Mouse (Mus musculus): ENCODE measurements around the gene Aarsd1.
"Not testable (repeated sequence)": the region's sequence is repeated elsewhere in the genome, so short reads cannot be mapped to it uniquely, and the experiment has no call there.

Gene Aarsd1

DNA sequence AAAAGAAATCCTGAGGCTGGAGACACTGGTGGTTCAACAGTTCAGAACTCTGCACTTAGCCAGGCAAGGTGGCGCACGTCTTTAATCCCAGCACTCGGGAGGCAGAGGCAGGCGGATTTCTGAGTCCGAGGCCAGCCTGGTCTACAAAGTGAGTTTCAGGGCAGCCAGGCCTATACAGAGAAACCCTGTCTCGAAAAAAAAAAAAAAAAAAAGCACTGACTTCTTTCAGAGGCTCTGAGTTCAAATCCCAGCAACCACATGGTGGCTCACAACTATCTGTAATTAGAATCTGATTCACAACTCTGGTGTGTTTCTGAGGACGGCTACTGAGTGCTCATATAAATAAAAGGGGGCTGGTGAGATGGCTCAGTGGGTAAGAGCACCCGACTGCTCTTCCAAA is 29.4 kb upstream of the Aarsd1 start:
- not testable (repeated sequence) for DNase-seq (ENCODE audit: low read depth, low spot score)

DNA sequence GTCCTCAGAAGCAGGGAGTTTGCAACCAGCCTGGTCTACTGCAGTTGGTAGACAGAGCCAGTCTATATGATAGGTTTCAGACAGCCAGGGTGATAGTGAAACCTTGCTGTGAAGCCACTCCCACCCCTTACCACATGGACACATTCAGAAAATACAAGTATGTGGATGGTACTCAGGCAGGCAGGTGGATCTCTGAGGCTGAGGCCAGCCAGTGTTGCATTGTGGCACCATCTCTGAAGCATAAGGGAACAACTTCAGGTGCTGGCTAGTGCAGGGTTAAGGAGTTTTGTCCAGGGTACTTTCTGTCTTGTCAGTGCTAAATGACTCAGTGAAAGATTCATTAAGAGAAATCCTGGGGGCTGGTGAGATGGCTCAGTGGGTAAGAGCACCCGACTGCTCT is 28.9 kb upstream of the Aarsd1 start:
- no peak for DNase-seq (ENCODE audit: low read depth, low spot score)

DNA sequence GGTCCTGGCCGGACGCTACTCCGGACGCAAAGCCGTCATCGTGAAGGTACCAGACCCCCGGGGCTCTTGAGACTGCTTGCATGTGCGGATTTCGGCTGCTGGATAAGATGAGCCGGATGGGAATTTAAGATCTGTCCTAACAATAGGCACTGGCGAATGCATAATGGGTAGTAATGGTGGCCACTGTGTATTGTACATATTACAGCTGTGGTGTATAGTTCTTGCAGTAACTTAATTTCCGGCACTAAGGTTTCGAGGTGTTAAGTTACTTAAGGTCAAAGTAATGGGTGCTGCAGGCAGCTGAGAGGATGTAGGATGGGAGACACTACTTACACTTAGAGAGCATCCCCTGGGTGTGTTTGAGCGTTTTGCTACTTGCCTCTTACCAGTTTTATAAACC is 25.3 kb upstream of the Aarsd1 start:
- DNase-seq (ENCODE audit: low read depth, low spot score): no peak

DNA sequence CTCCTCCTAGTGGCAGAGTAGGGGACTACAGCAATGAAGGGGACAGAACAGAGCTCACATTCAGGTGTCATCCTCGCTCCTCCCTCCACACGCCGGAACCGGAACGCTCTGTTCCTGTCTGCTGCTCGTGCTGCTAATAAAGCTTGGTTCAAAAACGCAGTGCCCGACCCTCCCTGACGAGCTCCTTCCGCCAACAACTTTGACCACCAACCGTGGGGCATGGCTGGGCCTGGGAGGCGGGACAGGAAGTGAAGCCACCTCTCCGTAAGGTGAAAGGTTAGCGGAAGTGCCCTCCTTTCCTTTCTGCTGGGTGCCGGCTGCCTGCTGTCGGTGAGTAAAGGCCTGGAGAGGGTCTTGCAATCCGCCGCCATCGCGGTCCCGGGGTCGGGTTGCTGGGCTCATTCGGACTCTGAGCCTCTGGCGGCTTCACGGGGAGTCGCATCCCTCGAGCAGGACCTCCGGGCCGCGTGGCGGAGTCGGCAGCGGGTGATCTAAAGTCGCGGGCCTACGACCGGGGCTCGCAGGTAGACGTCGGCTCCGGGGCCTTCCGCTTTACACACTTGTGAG is 24.8 kb upstream of the Aarsd1 start, which contains the start of gene Rpl27:
Rpl27 (plus strand) TSS at position 172 of the 567 bp plus-strand sequence.
- DNase-seq (ENCODE audit: low read depth, low spot score): peak; percentile 100

DNA sequence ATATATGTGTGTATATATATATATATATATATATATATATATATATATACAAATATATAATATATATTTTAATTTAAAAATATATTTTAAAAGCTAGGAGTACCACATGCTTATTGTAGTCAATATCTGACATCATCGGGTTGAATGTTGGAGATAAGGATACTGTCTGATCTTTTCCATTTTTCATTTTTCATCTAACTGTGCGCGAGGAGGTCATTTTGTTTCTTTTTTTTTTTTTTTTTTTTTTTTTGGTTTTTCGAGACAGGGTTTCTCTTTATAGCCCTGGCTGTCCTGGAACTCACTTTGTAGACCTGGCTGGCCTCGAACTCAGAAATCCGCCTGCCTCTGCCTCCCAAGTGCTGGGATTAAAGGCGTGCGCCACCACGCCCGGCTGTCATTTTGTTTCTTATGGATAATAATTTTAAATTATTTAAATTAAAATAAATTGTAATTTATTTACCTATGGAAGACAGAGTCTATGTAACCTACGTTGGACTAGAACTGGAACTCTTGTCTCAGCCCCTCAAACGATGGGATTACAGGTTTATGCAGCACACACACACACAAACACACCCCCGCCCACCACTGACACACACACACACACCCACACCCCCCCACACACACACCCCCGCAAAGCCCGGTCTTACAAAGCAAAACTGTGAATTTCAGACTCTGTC is 24.2 kb upstream of the Aarsd1 start:
- DNase-seq (ENCODE audit: low read depth, low spot score): not testable (repeated sequence)

DNA sequence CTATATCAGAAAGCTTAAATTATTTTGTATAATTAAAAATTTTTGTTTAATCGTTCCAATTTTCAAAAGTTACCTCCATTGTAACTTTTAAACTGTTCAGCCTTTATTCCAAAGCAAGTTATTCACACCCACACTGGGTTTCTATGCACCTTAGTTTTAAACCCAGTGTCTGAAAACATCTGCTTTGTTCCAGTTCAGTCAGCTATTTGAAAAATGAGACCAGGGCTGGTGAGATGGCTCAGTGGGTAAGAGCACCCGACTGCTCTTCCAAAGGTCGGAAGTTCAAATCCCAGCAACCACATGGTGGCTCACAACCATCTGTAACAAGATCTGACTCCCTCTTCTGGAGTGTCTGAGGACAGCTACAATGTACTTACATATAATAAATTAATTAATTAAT is 20.6 kb upstream of the Aarsd1 start:
- not testable (repeated sequence) for DNase-seq (ENCODE audit: low read depth, low spot score)

DNA sequence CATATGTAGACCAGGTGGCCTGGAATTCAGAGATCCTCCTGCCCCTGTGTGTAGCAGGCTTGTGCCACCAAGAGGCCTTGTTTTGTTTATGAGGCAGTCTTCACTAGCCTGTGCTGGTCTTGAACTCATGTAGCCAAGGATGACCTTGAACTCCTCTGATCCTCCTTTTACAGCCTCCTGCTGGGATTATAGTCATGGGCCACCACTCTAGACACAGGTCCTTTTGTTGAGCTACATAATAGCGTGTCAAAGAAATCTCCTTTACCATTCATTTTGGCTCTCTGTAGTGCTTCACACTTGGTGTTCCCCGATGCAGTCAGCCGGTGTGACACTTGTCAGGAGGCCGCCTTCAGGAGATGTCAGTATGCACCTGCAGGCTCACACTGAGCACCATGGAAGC is 19.5 kb upstream of the Aarsd1 start:
- DNase-seq (ENCODE audit: low read depth, low spot score): no peak

DNA sequence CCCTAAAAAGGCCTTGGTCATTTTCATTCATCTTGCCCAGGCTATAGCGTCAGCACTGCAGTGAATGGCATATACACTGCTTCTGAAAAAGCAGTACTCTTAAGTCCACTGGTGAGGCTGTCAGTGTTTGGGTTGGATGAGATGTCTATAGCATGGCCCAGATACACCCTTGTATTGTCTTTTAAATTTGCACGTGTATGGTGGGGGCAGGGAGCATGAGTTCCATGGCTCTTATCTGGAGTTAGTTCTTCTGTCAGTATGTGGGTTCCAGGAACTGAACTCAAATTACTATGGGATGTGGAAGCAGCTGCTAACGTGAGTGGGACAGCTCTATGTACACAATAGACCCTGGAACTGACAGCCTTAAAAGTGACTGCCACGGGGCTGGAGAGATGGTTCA is 18.4 kb upstream of the Aarsd1 start:
- no peak for DNase-seq (ENCODE audit: low read depth, low spot score)

DNA sequence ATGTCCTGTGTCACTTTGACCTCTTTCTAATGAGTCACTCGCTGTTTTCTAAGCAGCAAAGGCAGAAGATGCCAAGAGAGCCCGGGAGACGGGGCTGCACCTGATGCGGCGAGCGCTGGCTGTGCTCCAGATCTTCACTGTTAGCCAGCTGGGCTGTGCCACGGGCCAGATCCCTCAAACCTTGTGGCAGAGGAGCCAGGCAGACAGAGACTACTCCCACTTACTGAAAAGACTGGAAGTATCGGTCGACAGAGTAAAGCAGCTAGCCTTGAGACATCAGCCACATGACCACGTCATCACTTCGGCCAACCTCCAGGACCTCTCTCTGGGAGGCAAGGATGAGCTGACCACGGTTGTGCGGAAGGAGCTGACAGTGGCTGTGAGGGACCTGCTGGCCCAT is 16.0 kb upstream of the Aarsd1 start:
- no peak for DNase-seq (ENCODE audit: low read depth, low spot score)

DNA sequence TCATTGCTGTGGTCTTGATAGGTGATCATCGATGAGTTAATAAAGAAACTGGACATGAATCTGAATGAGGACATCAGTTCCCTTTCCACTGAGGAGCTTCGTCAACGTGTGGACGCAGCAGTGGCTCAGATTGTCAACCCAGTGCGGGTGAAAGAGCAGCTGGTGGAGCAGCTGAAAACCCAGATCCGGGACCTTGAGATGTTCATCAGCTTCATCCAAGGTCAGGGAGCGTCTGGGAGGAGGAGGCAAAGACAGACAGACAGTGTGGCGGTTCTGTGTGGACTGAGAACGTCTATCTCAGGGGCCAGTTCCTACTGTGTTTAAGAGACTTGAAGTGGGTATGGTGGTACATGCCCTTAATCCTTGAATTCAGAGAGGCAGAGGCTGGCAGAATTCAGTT is 13.9 kb upstream of the Aarsd1 start:
- DNase-seq (ENCODE audit: low read depth, low spot score): no peak

DNA sequence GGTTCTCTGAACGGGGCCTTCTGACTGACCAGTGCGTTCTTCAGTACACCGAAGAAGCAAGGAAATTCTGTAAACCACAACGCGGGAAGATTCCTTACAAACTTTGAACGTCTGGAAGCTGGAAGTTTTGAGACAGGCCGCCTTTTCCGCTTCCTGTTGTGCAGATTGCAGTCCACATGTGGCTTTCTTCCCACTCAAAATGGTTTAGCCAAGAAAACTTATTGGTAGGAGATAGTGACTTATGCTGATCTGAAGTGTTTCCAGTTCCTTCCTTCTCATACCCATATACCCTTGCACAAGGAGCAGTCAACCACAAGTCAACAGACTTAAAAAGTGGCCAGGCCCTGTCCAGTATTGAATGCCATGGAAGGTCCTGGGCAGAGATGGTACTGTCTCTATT is 8.8 kb upstream of the Aarsd1 start:
- DNase-seq (ENCODE audit: low read depth, low spot score): no peak

DNA sequence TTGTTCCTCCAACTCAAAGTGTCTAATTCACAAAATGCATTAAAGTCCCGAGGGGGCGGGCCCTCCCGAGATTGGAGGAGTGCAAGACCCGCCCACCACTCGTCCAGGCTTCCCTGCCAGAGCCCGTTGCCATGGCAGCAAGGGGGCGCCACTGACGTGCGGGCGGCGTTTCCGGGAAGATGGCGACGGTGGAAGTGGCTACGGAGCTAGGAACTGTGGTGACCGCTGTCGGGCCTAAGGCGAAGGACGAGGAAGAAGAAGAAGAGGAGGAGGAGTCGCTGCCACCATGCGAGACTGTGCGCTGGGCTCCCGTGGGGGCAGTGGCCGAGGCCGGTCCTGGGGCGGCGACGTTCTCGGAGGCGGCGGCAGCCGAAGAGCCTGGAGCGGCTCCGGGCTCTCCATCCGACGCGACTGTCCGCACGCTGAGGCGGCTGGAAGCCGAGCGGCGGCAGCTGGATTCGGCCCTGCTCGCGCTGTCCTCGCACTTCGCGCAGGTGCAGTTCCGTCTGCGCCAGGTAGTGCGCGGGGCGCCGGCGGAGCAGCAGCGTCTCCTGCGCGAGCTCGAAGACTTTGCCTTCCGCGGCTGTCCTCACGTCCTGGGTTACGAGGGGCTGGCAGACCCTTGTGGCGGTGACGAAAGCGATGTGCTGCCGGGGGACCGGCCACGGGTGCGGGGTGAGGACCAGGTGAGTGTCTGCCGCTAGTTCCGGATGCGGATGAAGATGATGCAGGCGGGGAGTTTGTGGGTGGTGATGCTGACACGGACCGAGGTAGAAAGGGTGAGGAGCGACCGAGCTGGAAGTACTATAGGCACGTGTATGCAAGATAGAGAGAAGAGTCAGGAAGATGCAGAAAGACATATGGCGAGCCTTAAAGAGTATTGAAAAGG is 7.8 kb upstream of the Aarsd1 start, which contains the start of the genes Rundc1 and Ptges3l:
Rundc1 (plus strand) TSS at position 161 of the 889 bp plus-strand sequence.
Ptges3l (minus strand) TSS at position 409 of the 889 bp plus-strand sequence.
- peak; percentile 95 for DNase-seq (ENCODE audit: low read depth, low spot score)

DNA sequence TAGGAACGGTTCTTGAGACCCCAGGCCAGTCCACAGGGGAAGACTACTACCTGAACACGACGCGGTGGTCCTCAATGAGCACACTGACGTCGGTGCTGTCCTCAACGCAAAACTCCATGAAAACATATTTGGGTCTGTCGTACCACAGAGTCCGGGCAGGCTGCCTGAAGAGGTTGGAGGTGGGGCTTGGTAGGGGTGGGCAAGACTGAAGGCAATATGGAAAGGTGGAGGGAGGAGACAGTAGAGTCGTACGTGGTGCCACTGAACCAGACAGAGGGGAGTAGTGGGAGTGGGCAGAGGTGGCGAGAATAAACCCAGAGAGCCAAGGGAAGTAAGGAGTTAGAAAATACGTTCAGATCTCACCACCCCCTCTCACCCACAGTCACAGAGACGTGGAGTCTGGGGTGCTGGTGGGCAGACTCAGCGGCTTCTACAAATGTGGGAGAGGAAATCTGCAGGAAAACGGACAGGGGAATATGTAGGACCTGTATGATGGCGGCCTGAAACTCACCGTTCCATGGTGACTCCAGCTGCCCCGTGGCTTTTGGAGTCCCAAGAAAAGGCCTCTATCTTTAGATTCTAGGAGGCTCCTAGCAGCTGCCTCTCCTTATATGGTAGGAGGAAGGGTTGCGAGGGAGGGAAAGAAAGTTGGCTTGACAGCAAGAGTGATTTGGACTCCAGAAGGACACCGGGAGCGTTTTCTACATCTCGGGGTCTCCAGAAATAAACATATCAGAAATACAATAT is 6.9 kb upstream of the Aarsd1 start, which contains the start of gene Gm27029:
Gm27029 (minus strand) TSS at position 692 of the 747 bp plus-strand sequence.
- DNase-seq (ENCODE audit: low read depth, low spot score): no peak

DNA sequence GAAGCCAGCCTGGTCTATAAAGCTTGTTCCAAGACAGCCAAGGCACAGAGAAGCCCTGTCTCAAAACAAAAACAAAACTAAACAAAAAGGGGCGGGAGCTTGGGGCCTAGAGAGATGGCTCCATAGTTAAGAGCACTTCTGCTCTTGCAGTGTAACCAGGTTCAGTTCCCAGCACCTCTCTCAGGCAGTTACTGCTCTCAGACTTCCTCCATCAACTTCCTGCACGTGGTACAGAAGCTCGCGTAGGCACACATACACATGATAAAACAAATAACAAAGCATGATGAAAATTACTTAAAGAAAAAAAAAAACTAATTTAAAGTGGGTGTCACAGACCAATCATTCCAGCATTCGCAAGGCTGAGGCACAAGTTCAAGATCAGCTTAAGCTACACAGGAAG is 2.7 kb upstream of the Aarsd1 start:
- no peak for DNase-seq (ENCODE audit: low read depth, low spot score)

DNA sequence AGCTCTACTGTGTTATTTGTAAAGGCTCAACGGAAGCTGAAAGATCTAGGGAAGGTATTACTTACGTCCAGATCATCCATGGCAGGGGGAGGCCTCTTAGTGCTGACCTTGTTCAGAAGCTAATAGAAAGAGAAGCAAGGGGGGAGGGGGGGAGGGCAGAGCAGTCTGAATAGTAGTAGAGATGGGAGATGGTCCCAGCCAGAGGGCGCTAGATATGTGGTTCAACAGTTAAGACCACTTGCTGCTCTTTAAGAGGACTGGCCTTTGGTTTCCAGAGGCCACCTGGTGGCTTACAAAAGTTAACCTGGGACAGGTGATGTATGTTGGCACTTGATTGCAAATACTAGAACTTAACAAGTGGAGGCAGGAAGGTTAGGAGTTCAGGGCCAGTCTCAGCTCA is 2.2 kb upstream of the Aarsd1 start:
- no peak for DNase-seq (ENCODE audit: low read depth, low spot score)

DNA sequence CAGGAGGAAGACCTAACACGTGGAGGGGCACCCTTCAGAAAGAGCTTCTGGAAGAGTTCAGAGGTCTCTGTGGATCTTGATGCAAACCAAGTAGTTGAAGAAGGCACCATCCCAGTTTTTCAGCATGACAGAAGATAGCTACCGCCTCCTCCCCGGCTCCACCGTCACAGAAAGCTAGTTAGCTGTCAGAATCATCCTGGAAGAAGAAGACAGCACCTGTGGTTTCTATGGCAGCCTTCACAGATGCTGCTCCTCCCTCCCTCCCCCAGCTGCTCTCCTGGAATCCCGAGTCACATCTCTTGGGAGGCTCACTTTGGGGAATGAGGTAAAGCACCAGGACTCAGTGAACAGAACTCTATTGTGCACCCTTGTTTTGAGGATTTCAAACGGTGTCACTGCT is 1.6 kb upstream of the Aarsd1 start:
- no peak for DNase-seq (ENCODE audit: low read depth, low spot score)

DNA sequence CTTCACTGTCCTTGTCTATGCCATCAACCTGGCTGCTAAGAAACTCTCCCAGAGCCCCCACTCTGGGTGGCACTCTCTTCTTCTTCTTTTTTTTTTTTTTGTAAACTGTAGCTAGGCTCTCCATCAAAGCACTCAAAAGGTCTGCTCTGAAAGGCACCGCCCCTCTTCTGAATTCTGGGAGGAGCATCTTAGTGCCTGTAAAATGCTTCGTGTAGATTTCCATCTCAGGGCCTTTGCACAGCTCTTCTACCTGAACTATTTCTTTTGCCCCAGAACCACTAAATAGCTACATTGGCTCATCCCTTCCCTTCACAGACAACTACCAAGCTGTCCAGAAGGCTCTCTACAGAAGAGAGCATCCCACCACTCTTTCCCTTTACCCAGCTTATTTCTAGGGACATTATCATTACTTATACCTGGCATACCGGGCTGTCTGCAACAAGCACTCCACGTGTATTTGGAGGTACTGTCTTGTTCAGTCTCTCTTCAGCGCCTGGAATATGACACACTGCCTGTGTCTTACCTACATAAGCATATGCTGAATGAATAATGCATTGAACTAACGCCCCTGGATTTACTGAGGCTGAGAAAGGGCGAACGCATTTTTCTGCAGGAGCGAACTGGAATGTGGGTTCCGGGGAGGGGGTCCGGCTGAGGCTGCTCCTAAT is 848 bp downstream of the Aarsd1 start:
- no peak for DNase-seq (ENCODE audit: low read depth, low spot score)

DNA sequence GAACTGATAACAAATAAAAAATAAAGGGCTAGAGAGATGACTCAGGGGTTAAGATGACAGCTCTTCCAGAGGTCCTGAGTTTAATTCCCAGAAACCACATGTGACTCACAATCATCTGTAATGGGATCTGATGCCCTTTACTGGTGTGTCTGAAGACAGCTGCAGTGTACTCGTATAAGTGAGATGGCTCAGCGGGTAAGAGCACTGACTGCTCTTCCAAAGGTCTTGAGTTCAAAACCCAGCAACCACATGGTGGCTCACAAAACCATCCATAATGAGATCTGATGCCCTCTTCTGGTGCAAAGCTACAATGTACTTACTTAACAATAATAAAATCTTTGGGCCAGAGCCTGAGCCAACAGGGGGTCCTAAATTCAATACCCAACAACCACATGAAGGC is 2.1 kb downstream of the Aarsd1 start:
- DNase-seq (ENCODE audit: low read depth, low spot score): peak; percentile 11

DNA sequence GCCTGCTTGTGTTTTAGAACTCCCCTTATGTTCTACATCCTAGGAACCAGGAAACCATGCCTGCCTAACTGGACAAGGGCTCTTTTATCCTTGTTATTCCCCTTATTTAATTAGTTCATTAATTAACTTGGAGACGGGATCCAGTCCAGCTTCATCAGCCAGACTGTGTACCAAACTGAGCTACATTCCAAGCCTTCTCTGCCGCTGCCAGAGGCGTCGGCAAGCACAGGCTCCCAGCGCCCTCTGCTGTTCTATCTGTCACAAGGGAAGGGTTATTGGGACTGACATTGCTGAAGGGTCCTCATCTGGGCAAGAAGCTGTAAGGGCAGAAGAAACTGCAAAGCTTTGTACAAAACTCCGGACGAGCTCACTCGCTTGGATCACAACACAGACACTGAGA is 22.3 kb downstream of the Aarsd1 start:
- peak; percentile 77 for DNase-seq (ENCODE audit: low read depth, low spot score)

DNA sequence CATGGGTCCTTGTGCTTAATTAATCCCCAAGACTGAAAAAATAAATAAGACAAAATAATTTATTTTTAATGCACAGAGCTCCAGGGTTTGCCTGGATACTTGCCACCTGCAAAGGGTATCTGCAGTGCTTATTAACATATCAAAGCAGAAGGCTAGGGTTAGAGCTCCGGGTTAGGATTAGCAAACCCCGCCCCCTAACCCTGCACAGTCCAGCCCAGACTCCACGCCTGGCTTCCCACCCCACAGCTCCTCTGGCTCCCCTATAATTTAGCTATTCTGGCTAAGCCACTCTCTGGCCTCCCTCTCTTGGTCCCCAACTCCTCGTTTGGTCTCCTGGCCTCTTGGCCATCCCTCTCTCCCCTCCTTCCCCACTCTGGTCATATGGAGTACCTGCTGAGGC is 35.6 kb downstream of the Aarsd1 start:
- DNase-seq (ENCODE audit: low read depth, low spot score): no peak

DNA sequence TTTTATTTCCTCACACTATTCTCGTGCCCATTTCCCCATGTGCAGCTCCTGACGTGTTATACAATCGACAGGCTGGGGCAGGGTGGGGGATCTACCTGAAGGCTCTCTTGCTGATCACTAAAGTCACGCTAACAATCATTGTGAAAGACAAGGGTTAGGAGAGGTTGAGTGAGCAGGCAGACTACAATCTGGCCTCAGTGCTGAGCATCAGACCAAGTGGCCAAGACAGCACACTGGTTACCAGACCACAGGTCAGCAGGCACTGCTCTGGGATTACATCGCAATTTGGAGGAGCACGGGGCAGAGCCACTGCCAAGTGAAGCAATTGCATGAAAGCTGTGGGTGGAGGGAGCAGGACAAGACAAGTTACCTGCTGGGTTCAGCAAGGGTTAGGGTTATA is 38.5 kb downstream of the Aarsd1 start:
- DNase-seq (ENCODE audit: low read depth, low spot score): no peak

Measured in mesoderm, embryonic 11.5 days (tissue).